Mouse (Mus musculus): ENCODE data around the gene Kcnk10.

GRCm38 (mm10) chr12:98574353-98575194 lies 3.5 kb downstream of the Kcnk10 start:
- TF ChIP-seq MAFK (IDR thresholded peaks at IDR 0.05; ENCODE audit: insufficient read depth, low read depth, low read length) (no peak), ZNF384 (IDR thresholded peaks at IDR 0.05; ENCODE audit: low read depth, low read length) (no peak), HCFC1 (IDR thresholded peaks at IDR 0.05; ENCODE audit: borderline replicate concordance, insufficient read depth, low read length) (no peak), CHD2 (IDR thresholded peaks at IDR 0.05; ENCODE audit: low read depth, low read length) (no peak), ZC3H11A (IDR thresholded peaks at IDR 0.05; ENCODE audit: borderline replicate concordance, low read depth, low read length) (no peak)
